Mouse (Mus musculus) kidney, adult 2 months (tissue): ENCODE results near the gene Heatr4. TPM values are rescaled to one million over a fixed set of nuclear protein-coding genes. Genes with fewer than 3 reads are reported as not detected.
"Not testable (repeated sequence)": the region's sequence is repeated elsewhere in the genome, so short reads cannot be mapped to it uniquely, and the experiment has no call there.

ENCODE experiments used
- DNase-seq: peaks from one replicate; pipeline ENCODE4 v3.0.0; 2021
- H3K27ac ChIP-seq: fragments of 200-500 bp; 2 replicates; pipeline ENCODE4 v1.5.1; 2012; ENCODE audit warnings: low read depth, low read length, control low read depth, inconsistent platforms; ENCODE audit not compliant: insufficient read depth
- H3K27me3 ChIP-seq: fragments of 200-500 bp; replicated peaks from 2 replicates; pipeline ENCODE4 v1.6.1; 2012; ENCODE audit warnings: mild to moderate bottlenecking, moderate library complexity, low read length, inconsistent platforms; ENCODE audit not compliant: control insufficient read depth, insufficient read depth
- H3K36me3 ChIP-seq: fragments of 200-500 bp; 2 replicates; pipeline ENCODE4 v1.6.1; 2012; ENCODE audit warnings: mild to moderate bottlenecking, moderate library complexity, low read length, inconsistent platforms; ENCODE audit not compliant: control insufficient read depth, insufficient read depth
- H3K4me1 ChIP-seq: fragments of 200-500 bp; 2 replicates; pipeline ENCODE4 v1.6.1; 2011; ENCODE audit warnings: low read length; ENCODE audit not compliant: control insufficient read depth, insufficient read depth
- H3K4me3 ChIP-seq: fragments of 200-500 bp; 2 replicates; pipeline ENCODE4 v1.5.1; 2011; ENCODE audit warnings: mild to moderate bottlenecking, low read depth, low read length, control low read depth; ENCODE audit not compliant: insufficient read depth
- CTCF ChIP-seq: fragments of 200-500 bp; conservative IDR thresholded peaks from 2 replicates; pipeline ENCODE4 v1.5.1; 2011; ENCODE audit warnings: low read depth, mild to moderate bottlenecking, control low read depth, low read length, moderate library complexity, mixed read lengths; ENCODE audit not compliant: insufficient read depth, insufficient read length
- POLR2A ChIP-seq: fragments of 200-500 bp; IDR thresholded peaks from one replicate; pipeline ENCODE4 v1.6.1; 2011; ENCODE audit warnings: low read depth, low read length, control low read depth
- WGBS: fragments of 180-500 bp; shearing (Covaris S2); methylation state at CpG from one replicate; pipeline ENCODE4 v1.1.7; 2018; 5-methylcytosine and 5-hydroxymethylcytosine counted together
- polyA plus RNA-seq: library from polyadenylated mRNA; depleted of rRNA; stranded (reverse); fragments of >200 nt; gene quantifications from 2 replicates; pipeline ENCODE4 v1.2.3, GENCODE M21; 2012

Heatr4 gene
- polyA plus RNA-seq, 1 experiment: not detected

GRCm38 (mm10) chr12:84009171-84009965, 24.7 kb upstream of the Heatr4 start, which contains the start of gene Acot1:
TSS of gene Acot1 (plus strand) at chr12:84009490.
- WGBS: 2% methylated on average over 62 of the region's 70 CpGs
- DNase-seq: peak; percentile 92
- peak; percentile 56 for TF ChIP-seq POLR2A
- H3K4me3 ChIP-seq: peak within 1 kb of the TSS; percentile 43
- not testable (repeated sequence) for H3K36me3 ChIP-seq, H3K27me3 ChIP-seq
- H3K4me1 ChIP-seq: peaks cover 11% of the 10 kb centered on the region; the same call in 1 of the 2 replicates
- H3K27ac ChIP-seq: 0 out of 2 replicates have a peak within 1 kb of the TSS, but pooled peaks have one; percentile 30

GRCm38 (mm10) chr12:84008729-84009128, 24.1 kb upstream of the Heatr4 start:
- TF ChIP-seq POLR2A (no peak), CTCF (no peak)
- no peaks in the 10 kb centered on the region for H3K27me3 ChIP-seq
- no peak overlapping the region for H3K27ac ChIP-seq
- no peak overlapping the region for H3K4me3 ChIP-seq
- H3K36me3 ChIP-seq: no peaks in the 10 kb centered on the region
- no peak for DNase-seq
- H3K4me1 ChIP-seq: peaks cover 11% of the 10 kb centered on the region; the same call in 1 of the 2 replicates
- 59% methylated on average over 8 of the region's 8 CpGs for WGBS

- Histone ChIP-seq H3K4me1 (peaks cover 11% of the 10 kb centered on the region; the same call in 1 of the 2 replicates), H3K4me3 (no peak overlapping the region), H3K36me3 (no peaks in the 10 kb centered on the region), H3K27me3 (no peaks in the 10 kb centered on the region), H3K27ac (no peak overlapping the region)
- peak; percentile 56 for DNase-seq
- WGBS: 77% methylated on average over 12 of the region's 12 CpGs
- TF ChIP-seq CTCF: no peak
- no peak for TF ChIP-seq POLR2A
Observed at GRCm38 (mm10) chr12:84008251-84008650, 23.6 kb upstream of the Heatr4 start.

DNA sequence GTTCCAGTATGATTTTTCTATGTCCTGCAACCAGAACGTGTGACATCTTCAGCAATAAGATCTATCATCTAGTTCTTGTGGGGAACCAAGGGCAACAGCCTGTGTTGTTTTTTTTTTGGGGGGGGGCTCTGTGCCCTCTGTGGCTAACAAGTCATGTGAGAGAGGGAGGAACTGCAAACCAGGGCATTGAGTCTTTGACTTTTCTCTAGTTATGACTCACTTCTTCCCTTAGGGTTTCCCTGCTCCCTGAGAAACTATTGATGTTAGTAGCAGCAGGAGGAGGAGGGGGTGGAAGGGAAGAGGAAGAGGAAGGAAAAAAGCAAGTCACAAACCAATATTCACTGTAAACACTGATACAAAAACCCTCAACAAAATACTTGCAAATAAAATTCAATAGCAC, 19.2 kb upstream of the Heatr4 start:
- peaks cover 7% of the 10 kb centered on the region; the same call in 1 of the 2 replicates for H3K4me1 ChIP-seq
- no peak for TF ChIP-seq POLR2A
- no peak for TF ChIP-seq CTCF
- 76% methylated on average over 1 of the region's 1 CpGs for WGBS
- DNase-seq: no peak
- H3K27me3 ChIP-seq: no peaks in the 10 kb centered on the region
- H3K27ac ChIP-seq: no peak overlapping the region
- no peaks in the 10 kb centered on the region for H3K36me3 ChIP-seq
- no peak overlapping the region for H3K4me3 ChIP-seq

DNA sequence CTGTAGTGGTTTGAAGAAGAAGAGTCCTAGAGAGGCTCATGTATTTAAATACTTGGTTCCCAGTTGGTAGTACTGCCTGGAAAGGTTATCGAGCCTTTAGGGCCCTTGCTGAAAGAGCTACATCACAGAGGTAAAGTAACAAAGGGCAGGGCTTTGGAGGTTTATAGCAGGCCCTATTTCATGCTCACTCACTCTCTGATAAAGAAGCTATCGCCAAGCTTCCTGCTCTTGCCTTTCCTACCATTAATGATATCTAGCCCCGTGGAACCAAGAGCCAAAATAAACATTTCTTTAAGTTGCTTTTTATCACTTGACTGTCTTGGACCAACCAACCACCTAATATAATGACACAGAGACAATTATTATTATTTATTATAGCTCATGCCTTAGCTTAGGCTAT, 15.8 kb upstream of the Heatr4 start:
- Histone ChIP-seq H3K36me3 (no peaks in the 10 kb centered on the region), H3K4me3 (no peak overlapping the region), H3K4me1 (peaks cover 4% of the 10 kb centered on the region; the same call in 1 of the 2 replicates), H3K27me3 (no peaks in the 10 kb centered on the region), H3K27ac (no peak overlapping the region)
- WGBS: 30% methylated on average over 3 of the region's 3 CpGs
- no peak for DNase-seq
- no peak for TF ChIP-seq POLR2A
- TF ChIP-seq CTCF: no peak

- not testable (repeated sequence) for H3K27ac ChIP-seq, H3K4me1 ChIP-seq, H3K4me3 ChIP-seq, H3K36me3 ChIP-seq, H3K27me3 ChIP-seq
- peak; percentile 96 for DNase-seq
- WGBS: 19% methylated on average over 8 of the region's 8 CpGs
Observed at GRCm38 (mm10) chr12:83999237-83999636, 14.6 kb upstream of the Heatr4 start.

DNA sequence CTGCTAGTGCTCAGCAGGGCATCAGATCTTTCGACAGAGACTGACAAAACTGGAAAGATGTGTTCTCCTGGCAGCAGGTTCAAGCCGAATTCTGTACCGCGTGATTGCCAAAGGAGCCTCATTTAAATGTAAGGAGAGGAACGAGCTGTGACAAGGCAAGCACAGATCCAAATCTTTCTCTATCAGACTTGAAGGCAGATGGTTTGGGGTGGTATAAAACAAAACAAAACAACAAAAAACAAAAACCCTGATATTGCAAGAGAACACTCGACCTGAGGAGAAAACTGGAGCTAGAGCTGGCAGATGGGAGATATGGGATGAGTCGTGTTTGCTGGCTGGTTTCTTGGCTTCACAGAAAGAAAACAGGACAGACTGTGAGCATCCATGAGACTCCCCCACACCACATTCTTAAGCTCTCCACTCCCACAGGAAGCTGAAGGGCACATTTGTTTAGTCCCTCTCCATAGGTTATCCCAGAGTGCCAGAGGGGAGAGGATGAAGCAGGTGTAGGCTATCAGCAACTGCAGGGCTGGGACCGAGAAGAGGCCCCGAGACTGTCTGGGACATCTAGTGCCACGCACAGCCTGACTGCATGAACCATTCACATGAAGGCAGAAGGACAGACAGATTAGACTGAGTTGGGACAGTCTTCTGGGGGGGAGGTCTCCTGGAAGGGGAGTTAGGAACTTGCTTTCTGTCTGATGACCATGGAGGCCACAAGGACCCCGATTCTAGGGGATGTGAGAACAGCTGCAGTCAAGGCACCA, 13.9 kb upstream of the Heatr4 start:
- peaks cover 4% of the 10 kb centered on the region; the same call in 1 of the 2 replicates for H3K4me1 ChIP-seq
- 36% methylated on average over 11 of the region's 11 CpGs for WGBS
- no peak for DNase-seq
- TF ChIP-seq POLR2A (no peak), CTCF (no peak)
- no peaks in the 10 kb centered on the region for H3K36me3 ChIP-seq
- no peaks in the 10 kb centered on the region for H3K27me3 ChIP-seq
- H3K27ac ChIP-seq: no peak overlapping the region
- no peak overlapping the region for H3K4me3 ChIP-seq
